Mouse (Mus musculus) thymus, postnatal 14 days (tissue): ENCODE results near the gene Tead2.
"Not testable (repeated sequence)": the region's sequence is repeated elsewhere in the genome, so short reads cannot be mapped to it uniquely, and the experiment has no call there.

Experiments used
- DNase-seq: peaks from one replicate; pipeline ENCODE4 v3.0.0; 2021

Gene Tead2

DNA sequence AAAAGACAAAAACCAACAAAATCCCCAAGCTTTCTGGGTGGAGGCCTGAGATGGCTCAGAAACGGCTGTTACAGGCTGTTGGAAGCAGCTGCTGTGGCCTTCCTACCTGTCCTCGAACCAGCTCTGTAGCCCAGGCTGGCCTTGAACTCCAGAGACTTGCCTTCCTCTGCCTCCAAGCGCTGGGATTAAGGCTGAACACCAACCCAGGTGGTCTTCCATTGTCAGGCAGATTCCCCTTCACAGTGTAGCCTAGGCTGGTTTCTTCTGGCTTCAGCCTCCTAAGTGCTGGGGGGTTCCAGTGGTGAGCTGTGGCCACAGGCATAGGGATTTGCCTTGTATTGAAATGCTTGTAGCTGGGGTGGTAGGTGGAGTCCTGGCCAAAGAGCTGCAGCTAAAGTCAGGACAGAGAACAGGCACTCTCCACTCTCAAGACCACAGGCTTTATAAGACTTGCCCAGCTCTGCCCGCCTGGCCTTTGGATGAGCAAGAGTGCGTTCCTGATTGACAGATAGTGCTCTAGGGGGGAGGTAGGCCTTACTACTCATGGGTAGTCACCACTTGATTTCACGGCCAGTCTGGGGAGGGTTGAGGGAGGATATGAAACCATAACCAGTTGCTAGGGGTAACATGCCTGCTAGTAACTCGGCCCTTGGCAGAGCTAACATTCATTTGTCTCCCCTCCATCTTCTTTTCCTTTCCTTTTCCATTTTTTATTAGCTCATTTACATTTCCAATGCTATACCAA, 14.1 kb downstream of the Tead2 start:
- no peak for DNase-seq

- no peak for DNase-seq
Measured at GRCm38 (mm10) chr7:45231192-45231591, 15.6 kb downstream of the Tead2 start.

DNA sequence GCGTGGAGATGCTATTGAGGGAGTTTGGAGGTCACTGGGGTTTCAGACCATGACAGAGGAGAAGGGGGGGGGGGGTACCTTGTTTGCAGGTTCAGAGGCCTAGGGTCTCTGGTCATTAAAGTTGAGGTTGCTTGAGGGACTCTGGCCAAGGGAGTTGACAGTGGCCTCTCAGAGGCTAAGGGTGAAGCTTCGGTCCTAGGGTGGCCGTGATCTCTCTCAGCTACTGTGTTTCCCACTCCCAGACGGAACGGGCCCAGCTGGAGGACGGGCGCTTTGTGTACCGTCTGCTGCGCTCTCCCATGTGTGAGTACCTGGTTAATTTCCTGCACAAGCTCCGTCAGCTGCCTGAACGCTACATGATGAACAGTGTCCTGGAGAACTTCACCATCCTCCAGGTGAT, 16.4 kb downstream of the Tead2 start:
- DNase-seq: no peak

DNA sequence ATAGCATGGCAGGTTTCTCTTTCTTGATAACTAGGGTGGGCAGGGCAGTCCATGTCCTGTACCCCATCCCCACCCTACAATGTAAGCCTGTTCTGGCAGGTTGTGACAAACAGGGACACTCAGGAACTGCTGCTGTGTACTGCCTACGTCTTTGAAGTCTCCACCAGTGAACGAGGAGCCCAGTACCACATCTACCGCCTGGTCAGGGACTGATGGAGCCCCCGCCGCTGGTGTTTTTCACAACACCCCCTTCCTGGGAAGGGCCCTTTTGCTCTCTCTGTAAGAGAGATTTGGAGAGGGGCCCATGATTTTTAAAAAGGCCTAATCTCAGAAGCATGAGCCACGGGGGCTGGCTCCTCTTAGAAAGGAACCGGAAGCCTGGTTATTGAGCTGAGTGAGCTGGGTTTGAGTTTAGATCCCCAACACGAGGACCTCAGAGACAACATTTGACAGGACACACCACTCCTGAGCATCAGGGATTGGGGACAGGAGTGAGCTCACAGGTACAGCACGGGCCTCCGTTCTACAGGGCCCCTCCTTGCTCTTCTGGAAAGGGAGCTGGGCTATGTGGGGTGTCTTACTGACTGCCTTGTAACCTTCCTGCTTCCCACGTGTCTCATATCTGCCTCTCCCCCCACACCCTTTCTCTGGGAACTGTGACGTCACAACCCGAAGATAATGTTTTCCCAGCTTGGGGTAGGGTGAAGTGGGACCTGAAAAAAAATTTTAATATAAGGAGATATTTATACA, 17.3 kb downstream of the Tead2 start:
- no peak for DNase-seq

GRCm38 (mm10) chr7:45233580-45234332, 18.2 kb downstream of the Tead2 start:
- DNase-seq: no peak

DNA sequence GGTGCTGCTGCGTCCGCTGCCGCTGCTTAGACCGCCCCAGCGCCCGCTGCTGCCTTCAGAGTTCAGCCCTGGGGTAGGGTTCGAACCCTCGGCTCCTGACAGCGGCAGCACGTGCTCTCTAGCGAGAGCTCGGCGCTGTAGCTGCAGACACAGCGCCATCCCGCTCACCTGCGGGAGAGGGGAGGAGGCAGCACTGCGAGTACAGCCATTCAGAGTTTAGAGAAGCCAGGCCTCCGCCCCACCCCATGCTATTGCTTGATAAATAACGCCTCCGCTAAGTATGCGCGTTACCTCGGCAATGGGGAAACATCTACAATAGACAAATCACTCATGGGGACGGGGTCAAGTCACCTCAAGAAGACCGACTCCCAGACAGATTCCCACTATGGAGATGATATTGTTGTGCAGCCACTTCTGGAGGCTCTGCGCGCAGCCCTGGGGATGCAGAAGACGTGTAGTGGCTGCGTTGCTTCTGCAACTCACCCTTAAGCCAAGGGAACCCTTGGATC, 18.8 kb downstream of the Tead2 start:
- DNase-seq: no peak

GRCm38 (mm10) chr7:45234922-45235571, 19.5 kb downstream of the Tead2 start:
- no peak for DNase-seq

GRCm38 (mm10) chr7:45235656-45236180, 20.2 kb downstream of the Tead2 start:
- DNase-seq: no peak

GRCm38 (mm10) chr7:45237747-45238699, 22.5 kb downstream of the Tead2 start:
- peak; percentile 19 for DNase-seq

- DNase-seq: peak; percentile 83
Measured at GRCm38 (mm10) chr7:45238723-45239496, 23.4 kb downstream of the Tead2 start, which contains the start of gene Cd37. Gene Cd37 (minus strand): TSS chr7:45239115.

DNA sequence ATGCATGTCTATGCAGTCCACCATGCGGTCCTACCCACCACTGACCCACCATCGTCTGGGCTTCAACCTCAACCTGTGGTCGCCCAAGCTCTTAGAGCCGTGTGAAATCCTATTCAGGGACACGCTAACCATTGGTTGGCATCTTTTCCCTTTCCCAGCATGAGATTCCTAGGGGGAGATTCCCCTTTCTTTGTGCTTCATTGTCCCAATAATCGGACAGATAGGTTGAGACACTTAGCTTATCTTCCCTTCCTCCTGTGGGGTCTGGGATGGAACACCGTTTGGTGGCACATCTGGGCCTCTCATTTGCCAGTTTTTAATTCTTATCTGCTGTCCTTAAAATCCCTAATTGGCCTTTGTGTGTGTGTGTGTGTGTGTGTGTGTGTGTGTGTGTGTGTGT, 24.6 kb downstream of the Tead2 start:
- DNase-seq: no peak

GRCm38 (mm10) chr7:45240633-45241388, 25.3 kb downstream of the Tead2 start, which contains the start of gene Slc6a16:
Gene Slc6a16 (plus strand): TSS chr7:45241085.
- no peak for DNase-seq

GRCm38 (mm10) chr7:45241389-45241749, 25.8 kb downstream of the Tead2 start:
- no peak for DNase-seq

DNA sequence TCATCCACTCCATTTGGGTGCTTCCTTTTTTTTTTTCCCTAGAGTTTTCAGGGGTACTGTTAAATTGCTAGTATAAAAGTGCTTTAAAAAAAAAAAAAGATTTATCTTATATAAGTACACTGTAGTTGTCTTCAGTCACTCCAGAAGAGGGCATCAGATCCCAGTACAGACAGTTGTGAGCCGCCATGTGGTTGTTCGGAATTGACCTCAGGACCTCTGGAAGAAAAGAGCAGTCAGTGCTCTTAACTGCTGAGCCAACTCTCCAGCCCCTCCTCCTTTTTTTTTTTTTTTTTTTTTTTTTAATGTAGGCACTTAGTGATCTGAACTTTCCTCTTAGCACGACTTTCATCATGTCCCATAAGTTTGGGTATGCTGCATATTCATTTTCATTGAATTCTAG, 32.1 kb downstream of the Tead2 start:
- DNase-seq: no peak

- DNase-seq: no peak
Measured at GRCm38 (mm10) chr7:45253806-45254205, 38.3 kb downstream of the Tead2 start.

DNA sequence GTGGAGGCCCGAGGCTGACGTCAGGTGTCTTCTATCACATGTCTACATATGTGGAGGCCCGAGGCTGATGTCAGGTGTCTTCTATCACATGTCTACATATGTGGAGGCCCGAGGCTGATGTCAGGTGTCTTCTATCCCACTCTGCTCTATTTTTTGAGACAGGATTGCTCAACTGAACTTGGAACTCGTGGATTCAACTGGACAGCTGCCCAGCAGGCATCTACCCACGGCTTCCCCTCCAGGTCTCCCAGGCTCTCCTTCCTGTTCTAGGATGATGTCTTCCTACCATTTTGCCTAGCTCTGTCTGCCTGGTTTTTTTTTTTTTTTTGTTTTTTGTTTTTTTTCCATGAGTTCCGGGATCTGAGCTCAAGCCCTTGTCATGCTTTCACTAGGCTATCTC, 40.3 kb downstream of the Tead2 start:
- not testable (repeated sequence) for DNase-seq

- DNase-seq: no peak
Measured at GRCm38 (mm10) chr7:45257063-45257840, 41.7 kb downstream of the Tead2 start.

DNA sequence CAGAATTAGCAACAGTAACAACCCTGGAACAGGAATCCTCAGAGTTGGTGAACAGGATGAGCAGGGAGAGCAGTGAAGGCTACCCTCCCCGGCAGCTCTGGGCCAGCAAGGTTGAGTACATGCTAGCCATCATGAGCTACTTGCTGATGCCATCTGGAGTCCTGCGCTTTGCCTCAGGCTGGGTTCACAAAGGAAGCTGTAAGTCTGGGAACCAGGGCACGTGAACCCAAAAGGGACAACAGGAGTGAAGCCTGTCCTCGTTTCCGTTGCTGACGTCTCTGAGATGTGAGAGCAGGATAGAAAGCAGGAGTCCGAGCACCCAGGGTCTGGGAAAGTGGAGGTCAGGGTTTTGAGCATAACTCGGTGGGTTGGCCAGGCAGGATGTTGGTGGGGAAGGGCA, 43.7 kb downstream of the Tead2 start:
- no peak for DNase-seq

GRCm38 (mm10) chr7:45262266-45262665, 46.7 kb downstream of the Tead2 start:
- DNase-seq: no peak
